Mouse (Mus musculus): ENCODE measurements around the gene Dnajc12. TPM values are rescaled to one million over a fixed set of nuclear protein-coding genes. Genes with fewer than 3 reads are reported as not detected.
A peak's percentile ranks its signal among the peaks of the same experiment; 100 is the strongest.
"Not testable (repeated sequence)": the region's sequence is repeated elsewhere in the genome, so short reads cannot be mapped to it uniquely, and the experiment has no call there.

Dnajc12 gene
- 19.3 and 21.1 TPM in 2 replicates for polyA plus RNA-seq (2016; fragmentation: Nextera tagmentation; extraction: Ambion mirVana)

DNA sequence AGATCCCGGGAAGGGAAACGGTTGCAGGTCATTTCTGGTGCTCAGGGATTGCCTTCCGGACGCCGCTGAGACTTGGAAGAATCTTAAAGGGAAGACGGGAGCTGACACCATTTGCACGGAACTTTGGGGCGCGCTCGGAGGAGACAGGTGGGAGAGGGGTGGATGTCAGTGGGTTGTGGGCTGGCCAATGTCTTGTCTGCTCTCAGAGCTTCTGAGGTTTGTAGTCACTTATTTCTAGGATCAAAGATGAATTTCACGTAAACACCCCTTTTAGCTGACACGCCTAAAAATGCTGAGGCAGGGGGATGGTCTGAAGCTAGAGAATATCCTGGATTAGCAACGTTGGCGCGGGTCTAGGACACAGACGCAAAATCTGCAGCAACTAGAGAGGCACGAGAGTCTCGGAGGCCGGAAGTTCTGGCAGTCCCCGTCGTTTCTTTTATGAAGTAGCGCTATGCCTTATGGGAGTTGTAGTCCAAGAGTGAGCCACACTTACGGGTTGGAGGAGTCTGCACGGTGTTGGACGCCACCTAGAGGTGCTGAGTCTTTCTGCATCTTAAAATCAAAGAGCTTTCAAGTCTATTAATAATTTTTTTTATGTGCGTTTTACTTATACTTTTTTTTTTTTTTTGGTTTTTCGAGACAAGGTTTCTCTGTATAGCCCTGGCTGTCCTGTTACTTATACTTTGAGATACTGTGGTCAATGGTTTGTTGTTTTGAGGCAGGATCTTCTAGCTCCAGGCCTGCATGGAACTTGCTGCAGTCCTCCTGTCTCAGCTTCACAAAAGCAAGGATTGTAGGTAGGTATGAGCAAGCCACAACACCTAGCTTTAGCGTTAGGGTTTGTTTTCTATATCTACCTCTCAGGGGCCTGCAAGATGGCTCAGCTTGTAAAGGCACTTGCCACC, at the start of gene Dnajc12:
TSS of gene Dnajc12 (plus strand) at position 72 of the 908 bp plus-strand sequence.
- Histone ChIP-seq H3K9ac (peak within 1 kb of the TSS; percentile 61), H3K27me3 (replicated peaks) (no peaks in the 10 kb centered on the region), H3K27ac (no peak within 1 kb of the TSS), H3K4me3 (peak within 1 kb of the TSS; percentile 47), H3K4me2 (replicated peaks) (peak within 1 kb of the TSS; percentile 88), H3K9me3 (no peaks in the 10 kb centered on the region), H3K4me1 (peaks cover 7% of the 10 kb centered on the region), H3K36me3 (no peaks in the 10 kb centered on the region)
- under 1% methylated on average over 28 of the region's 28 CpGs for WGBS
- peak; percentile 91 for ATAC-seq (ENCODE audit: low FRiP score, low read depth)

GRCm38 (mm10) chr10:63336901-63337300, 45.3 kb upstream of the Dnajc12 start:
- no peak for ATAC-seq (ENCODE audit: low FRiP score, low read depth)
- H3K4me2 ChIP-seq (replicated peaks): peak overlapping the region; percentile 75
- H3K9ac ChIP-seq: peak overlapping the region; percentile 33; the same call in 1 of the 2 replicates
- peaks cover 20% of the 10 kb centered on the region; the same call in 1 of the 2 replicates for H3K36me3 ChIP-seq
- WGBS: 60% methylated on average over 13 of the region's 13 CpGs
- H3K27me3 ChIP-seq (replicated peaks): no peaks in the 10 kb centered on the region
- no peaks in the 10 kb centered on the region for H3K9me3 ChIP-seq
- peaks cover 14% of the 10 kb centered on the region for H3K4me1 ChIP-seq
- H3K4me3 ChIP-seq: peak overlapping the region; percentile 87
- no peak overlapping the region for H3K27ac ChIP-seq

DNA sequence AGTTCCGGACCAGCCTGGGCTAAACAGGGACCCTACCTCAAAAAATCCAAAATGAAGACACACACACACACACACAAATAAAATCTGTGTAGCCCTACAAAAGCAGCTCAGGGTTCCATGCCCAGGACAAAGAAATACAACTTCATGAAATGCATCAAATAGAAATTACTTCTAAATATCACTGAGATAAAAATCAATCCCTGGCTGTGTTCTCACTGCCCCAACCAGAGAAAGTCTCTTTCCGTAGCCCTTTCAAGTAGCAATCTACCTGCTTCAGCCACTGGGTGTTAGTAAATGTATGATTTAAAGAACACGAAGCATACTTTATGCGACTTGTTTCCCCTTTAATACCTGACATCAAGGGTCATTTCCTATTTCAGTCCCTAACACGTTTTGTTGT, 44.9 kb upstream of the Dnajc12 start:
- peak overlapping the region; percentile 33 for H3K9ac ChIP-seq
- WGBS: 29% methylated on average over 5 of the region's 5 CpGs
- no peak for ATAC-seq (ENCODE audit: low FRiP score, low read depth)
- peaks cover 14% of the 10 kb centered on the region for H3K4me1 ChIP-seq
- peaks cover 20% of the 10 kb centered on the region; the same call in 1 of the 2 replicates for H3K36me3 ChIP-seq
- no peaks in the 10 kb centered on the region; the same call in 1 of the 2 replicates for H3K9me3 ChIP-seq
- no peak overlapping the region for H3K27ac ChIP-seq
- H3K4me2 ChIP-seq (replicated peaks): peak overlapping the region; percentile 75
- no peaks in the 10 kb centered on the region for H3K27me3 ChIP-seq (replicated peaks)
- H3K4me3 ChIP-seq: peak overlapping the region; percentile 87

GRCm38 (mm10) chr10:63337951-63338836, 44.0 kb upstream of the Dnajc12 start:
- WGBS: under 1% methylated on average over 105 of the region's 113 CpGs
- peak overlapping the region; percentile 75 for H3K4me2 ChIP-seq (replicated peaks)

GRCm38 (mm10) chr10:63338914-63339643, 43.2 kb upstream of the Dnajc12 start:
- peaks cover 14% of the 10 kb centered on the region for H3K4me1 ChIP-seq
- no peaks in the 10 kb centered on the region; the same call in 1 of the 2 replicates for H3K9me3 ChIP-seq
- H3K27me3 ChIP-seq (replicated peaks): no peaks in the 10 kb centered on the region
- peak overlapping the region; percentile 75 for H3K4me2 ChIP-seq (replicated peaks)
- ATAC-seq (ENCODE audit: low FRiP score, low read depth): peak; percentile 95
- peak overlapping the region; percentile 87 for H3K4me3 ChIP-seq
- WGBS: under 1% methylated on average over 57 of the region's 74 CpGs
- peak overlapping the region; percentile 86 for H3K27ac ChIP-seq
- H3K9ac ChIP-seq: peak overlapping the region; percentile 94
- peaks cover 8% of the 10 kb centered on the region; the same call in 1 of the 2 replicates for H3K36me3 ChIP-seq

More at GRCm38 (mm10) chr10:63337951-63338836, 44.0 kb upstream of the Dnajc12 start:
- Histone ChIP-seq H3K27ac (peak overlapping the region; percentile 86), H3K9me3 (no peaks in the 10 kb centered on the region; the same call in 1 of the 2 replicates), H3K4me3 (peak overlapping the region; percentile 87), H3K36me3 (peaks cover 16% of the 10 kb centered on the region; the same call in 1 of the 2 replicates), H3K9ac (peak overlapping the region; percentile 94), H3K4me1 (peaks cover 14% of the 10 kb centered on the region), H3K27me3 (replicated peaks) (no peaks in the 10 kb centered on the region)
- ATAC-seq (ENCODE audit: low FRiP score, low read depth): peak; percentile 81

DNA sequence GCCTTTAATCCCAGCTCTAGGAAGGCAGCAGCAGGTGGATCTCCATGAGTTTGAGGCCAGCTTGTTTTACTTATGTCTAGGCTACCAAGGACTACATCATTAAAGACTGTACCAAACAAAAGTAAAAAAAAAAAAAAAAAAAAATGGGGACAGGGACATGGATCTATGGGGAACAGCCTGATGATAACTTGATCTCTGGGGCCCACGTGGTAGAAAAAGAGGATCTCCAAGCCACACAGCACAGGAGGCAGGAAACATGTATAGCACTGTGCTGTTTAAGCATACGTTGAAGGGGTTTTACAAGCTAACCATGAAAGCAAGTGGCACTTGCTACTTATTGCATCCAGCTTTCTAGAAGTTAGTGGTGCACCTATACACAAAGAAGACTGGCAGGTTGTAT, 40.9 kb upstream of the Dnajc12 start:
- Histone ChIP-seq H3K4me2 (replicated peaks) (no peak overlapping the region), H3K27ac (no peak overlapping the region), H3K27me3 (replicated peaks) (no peaks in the 10 kb centered on the region), H3K9me3 (no peaks in the 10 kb centered on the region; the same call in 1 of the 2 replicates), H3K36me3 (no peaks in the 10 kb centered on the region), H3K9ac (no peak overlapping the region), H3K4me3 (no peak overlapping the region), H3K4me1 (peaks cover 12% of the 10 kb centered on the region)
- no peak for ATAC-seq (ENCODE audit: low FRiP score, low read depth)
- WGBS: 87% methylated on average over 2 of the region's 2 CpGs

GRCm38 (mm10) chr10:63344751-63345150, 37.5 kb upstream of the Dnajc12 start:
- Histone ChIP-seq H3K4me2 (replicated peaks) (no peak overlapping the region), H3K27ac (no peak overlapping the region), H3K9me3 (no peaks in the 10 kb centered on the region; the same call in 1 of the 2 replicates), H3K4me1 (no peaks in the 10 kb centered on the region), H3K9ac (no peak overlapping the region), H3K27me3 (replicated peaks) (no peaks in the 10 kb centered on the region), H3K4me3 (no peak overlapping the region), H3K36me3 (no peaks in the 10 kb centered on the region)
- 94% methylated on average over 3 of the region's 3 CpGs for WGBS
- ATAC-seq (ENCODE audit: low FRiP score, low read depth): no peak

DNA sequence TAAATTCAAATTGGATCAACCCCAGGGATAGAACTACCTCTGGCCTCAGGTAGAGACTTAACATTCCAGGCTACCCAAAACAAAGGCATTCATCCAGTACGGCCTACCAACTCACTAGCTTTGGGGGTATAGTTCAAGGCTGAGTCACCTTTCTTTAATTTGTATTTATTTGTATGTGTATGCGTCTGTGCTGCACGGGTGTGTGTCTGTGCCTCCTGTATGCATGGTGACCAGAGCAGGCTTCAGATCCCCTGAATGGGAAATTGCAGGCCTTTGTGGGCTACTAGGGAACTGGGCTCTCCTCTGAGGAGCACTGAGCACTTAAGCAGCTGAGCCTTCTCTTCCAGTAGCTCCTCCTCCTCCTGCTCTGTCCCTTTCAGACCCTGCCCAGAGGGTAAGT, 34.0 kb upstream of the Dnajc12 start:
- Histone ChIP-seq H3K4me3 (no peak overlapping the region), H3K27ac (no peak overlapping the region), H3K9me3 (no peaks in the 10 kb centered on the region), H3K9ac (no peak overlapping the region), H3K4me2 (replicated peaks) (no peak overlapping the region), H3K27me3 (replicated peaks) (no peaks in the 10 kb centered on the region), H3K36me3 (no peaks in the 10 kb centered on the region), H3K4me1 (no peaks in the 10 kb centered on the region)
- ATAC-seq (ENCODE audit: low FRiP score, low read depth): no peak
- WGBS: 60% methylated on average over 3 of the region's 3 CpGs

DNA sequence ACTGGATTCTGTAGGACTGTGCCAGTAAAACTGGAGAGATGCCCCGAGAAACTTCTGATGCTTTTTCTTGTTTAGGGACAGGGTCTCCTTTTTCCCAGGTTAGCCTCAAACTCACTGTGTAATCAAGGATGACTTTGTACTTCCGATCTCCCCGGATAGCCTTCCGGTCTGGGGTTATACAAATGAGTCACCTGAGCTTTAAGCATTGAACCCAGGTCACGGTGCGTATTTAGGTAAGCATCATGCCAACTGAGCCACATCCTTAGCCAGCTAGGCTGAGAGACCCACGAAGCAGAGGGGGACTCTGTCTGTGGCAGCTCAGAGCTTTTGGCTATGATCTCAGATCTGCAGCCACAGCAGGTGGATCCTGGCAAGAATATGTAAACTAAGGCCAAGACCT, 31.6 kb upstream of the Dnajc12 start:
- Histone ChIP-seq H3K4me3 (no peak overlapping the region), H3K9me3 (no peaks in the 10 kb centered on the region), H3K27me3 (replicated peaks) (no peaks in the 10 kb centered on the region), H3K36me3 (no peaks in the 10 kb centered on the region), H3K4me2 (replicated peaks) (no peak overlapping the region), H3K4me1 (no peaks in the 10 kb centered on the region), H3K27ac (no peak overlapping the region), H3K9ac (no peak overlapping the region)
- 88% methylated on average over 7 of the region's 7 CpGs for WGBS
- no peak for ATAC-seq (ENCODE audit: low FRiP score, low read depth)

- H3K4me3 ChIP-seq; ATAC-seq (ENCODE audit: low FRiP score, low read depth); H3K4me2 ChIP-seq (replicated peaks); H3K36me3 ChIP-seq; H3K9ac ChIP-seq; H3K4me1 ChIP-seq; H3K27me3 ChIP-seq (replicated peaks); H3K27ac ChIP-seq; H3K9me3 ChIP-seq: not testable (repeated sequence)
- 85% methylated on average over 7 of the region's 7 CpGs for WGBS
Measured at GRCm38 (mm10) chr10:63351099-63351498, 31.1 kb upstream of the Dnajc12 start.

- no peak overlapping the region for H3K27ac ChIP-seq
- no peak overlapping the region for H3K9ac ChIP-seq
- H3K4me1 ChIP-seq: no peaks in the 10 kb centered on the region
- 92% methylated on average over 5 of the region's 5 CpGs for WGBS
- no peaks in the 10 kb centered on the region for H3K9me3 ChIP-seq
- no peak overlapping the region for H3K4me3 ChIP-seq
- no peak for ATAC-seq (ENCODE audit: low FRiP score, low read depth)
- no peak overlapping the region for H3K4me2 ChIP-seq (replicated peaks)
- no peaks in the 10 kb centered on the region for H3K27me3 ChIP-seq (replicated peaks)
- no peaks in the 10 kb centered on the region for H3K36me3 ChIP-seq
Measured at GRCm38 (mm10) chr10:63352111-63352510, 30.1 kb upstream of the Dnajc12 start.

All from neural tube, embryonic 12.5 days (tissue).